Comparison of ENCODE assay signal across 20 mouse cellular contexts in the genomic region with DNA sequence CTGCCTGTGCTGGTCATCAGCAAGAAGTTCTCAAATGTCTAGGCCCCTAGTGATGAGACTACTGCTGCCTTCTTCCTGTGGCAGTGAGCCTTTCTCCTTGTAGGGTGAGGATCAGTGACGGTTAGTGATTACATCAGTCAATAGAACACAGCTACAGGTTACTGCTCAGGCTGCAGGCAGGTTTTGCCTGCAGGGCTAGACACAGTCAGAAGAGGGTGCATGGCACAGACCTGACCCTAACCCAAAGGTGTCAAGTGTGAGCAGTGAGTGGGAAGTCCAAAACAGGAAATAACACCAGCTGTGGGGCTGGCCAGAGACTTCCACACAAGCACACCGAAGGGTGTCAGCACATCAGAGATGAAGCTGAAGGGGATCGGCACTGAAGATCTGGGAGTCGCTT.
DNase-seq lines count a peak whose midpoint lies in the region; ATAC-seq and TF ChIP-seq lines count a peak whose summit lies in the region.
"Had no signal": no experiment of that assay in that cellular context is flagged by ENCODE, and none has a peak within 500 bp of the region (broad histone marks: within the 10 kb centered on the region; RNA-seq: fewer than 3 reads in every experiment).

No protein-coding gene starts in this region.

- no peak for TF ChIP-seq CTCF in hindbrain, postnatal 0 days (IDR thresholded peaks at IDR 0.05; ENCODE audit: low read depth)

- H3K4me1 ChIP-seq in hindbrain, postnatal 0 days (ENCODE audit: insufficient read depth, low read length), result no peaks in the 10 kb centered on the region
- H3K4me1 ChIP-seq in limb, embryonic 10.5 days, result peaks cover 25% of the 10 kb centered on the region
- H3K4me1 ChIP-seq: embryonic facial prominence, embryonic 15.5 days; forebrain, embryonic 15.5 days; megakaryocyte, embryonic 14.5 days had no signal

- no peak overlapping the region for H3K27ac ChIP-seq in hindbrain, postnatal 0 days
- H3K27ac ChIP-seq in limb, embryonic 10.5 days, result no peak overlapping the region
- H3K27ac ChIP-seq: embryonic facial prominence, embryonic 15.5 days; forebrain, embryonic 15.5 days; heart, embryonic 10.5 days; limb, embryonic 13.5 days; midbrain, embryonic 13.5 days; neural tube, embryonic 13.5 days; stomach, postnatal 0 days had no signal

- ATAC-seq in cerebellum, adult (ENCODE audit: insufficient number of reproducible peaks, low FRiP score, low TSS enrichment), result 0 out of 2 replicates have a peak, but pooled peaks have one; percentile 10
- ATAC-seq in CD4-positive, CD25-positive, alpha-beta regulatory T cell, adult 4 months, result peak; percentile 54
- ATAC-seq in monocyte, adult 5-6 weeks (replicated peaks; ENCODE audit: insufficient number of reproducible peaks, low FRiP score, low TSS enrichment, poor library complexity, severe bottlenecking), result 0 out of 2 replicates have a peak, but pooled peaks have one; percentile 47
- ATAC-seq in hindbrain, postnatal 0 days, result no peak
- ATAC-seq: forebrain, embryonic 15.5 days; midbrain, embryonic 13.5 days had no signal

- WGBS in hindbrain, postnatal 0 days, result 85% methylated on average over 4 of the region's 4 CpGs
- WGBS in limb, embryonic 10.5 days, result 63% methylated on average over 4 of the region's 4 CpGs

- no peaks in the 10 kb centered on the region for H3K27me3 ChIP-seq in hindbrain, postnatal 0 days (ENCODE audit: insufficient read depth, low read length)
- H3K27me3 ChIP-seq in limb, embryonic 10.5 days (ENCODE audit: low read depth, poor library complexity, severe bottlenecking), result no peaks in the 10 kb centered on the region
- H3K27me3 ChIP-seq: embryonic facial prominence, embryonic 15.5 days; forebrain, embryonic 15.5 days; limb, embryonic 13.5 days; megakaryocyte, embryonic 14.5 days; midbrain, embryonic 13.5 days; neural tube, embryonic 13.5 days had no signal

- no peaks in the 10 kb centered on the region for H3K9me3 ChIP-seq in hindbrain, postnatal 0 days (ENCODE audit: low read length)
- H3K9me3 ChIP-seq in limb, embryonic 10.5 days (replicated peaks), result no peaks in the 10 kb centered on the region
- H3K9me3 ChIP-seq: embryonic facial prominence, embryonic 15.5 days; forebrain, embryonic 15.5 days; heart, embryonic 10.5 days; limb, embryonic 13.5 days; megakaryocyte, embryonic 14.5 days; midbrain, embryonic 13.5 days; neural tube, embryonic 13.5 days had no signal

- H3K4me2 ChIP-seq in hindbrain, postnatal 0 days (ENCODE audit: low read depth, low read length), result no peak overlapping the region
- H3K4me2 ChIP-seq: embryonic facial prominence, embryonic 15.5 days; forebrain, embryonic 15.5 days; limb, embryonic 13.5 days; midbrain, embryonic 13.5 days; neural tube, embryonic 13.5 days had no signal

- H3K9ac ChIP-seq in hindbrain, postnatal 0 days (replicated peaks; ENCODE audit: low read length), result no peak overlapping the region
- H3K9ac ChIP-seq: embryonic facial prominence, embryonic 15.5 days; forebrain, embryonic 15.5 days; limb, embryonic 13.5 days; midbrain, embryonic 13.5 days; neural tube, embryonic 13.5 days had no signal

- H3K4me3 ChIP-seq in hindbrain, postnatal 0 days (ENCODE audit: low read length), result no peak overlapping the region
- no peak overlapping the region for H3K4me3 ChIP-seq in limb, embryonic 10.5 days
- H3K4me3 ChIP-seq: embryonic facial prominence, embryonic 15.5 days; forebrain, embryonic 15.5 days; heart, embryonic 10.5 days; limb, embryonic 13.5 days; megakaryocyte, embryonic 14.5 days; midbrain, embryonic 13.5 days; neural tube, embryonic 13.5 days had no signal

- no peak for DNase-seq in cerebellum, adult 9-11 months
- DNase-seq in lung, postnatal 4 days, result peak; percentile 9 to 21
- DNase-seq in lung, postnatal 25 days (ENCODE audit: low spot score), result no peak
- DNase-seq in hindbrain, postnatal 0 days (ENCODE audit: low spot score), result no peak
- DNase-seq in limb, embryonic 10.5 days (ENCODE audit: low spot score), result no peak
- DNase-seq: cerebellum, adult 8-10 months; gastrocnemius, postnatal 10 days; lung, postnatal 14 days; right cerebral cortex, postnatal 4 days had no signal

- no peaks in the 10 kb centered on the region for H3K36me3 ChIP-seq in hindbrain, postnatal 0 days (ENCODE audit: insufficient read depth, low read length)
- no peaks in the 10 kb centered on the region for H3K36me3 ChIP-seq in limb, embryonic 10.5 days
- H3K36me3 ChIP-seq: embryonic facial prominence, embryonic 15.5 days; forebrain, embryonic 15.5 days; heart, embryonic 10.5 days; limb, embryonic 13.5 days; midbrain, embryonic 13.5 days; neural tube, embryonic 13.5 days had no signal

Comparison
In these comparisons a context has a peak if more than half of its experiments do, and no peak if none do; other contexts are left out.
1. DNase-seq: peak in lung, postnatal 4 days (2 of 2); none in cerebellum, adult 9-11 months (single experiment), lung, postnatal 25 days (single experiment), hindbrain, postnatal 0 days (single experiment) and limb, embryonic 10.5 days (single experiment).